Mouse (Mus musculus) cerebellum, postnatal 10 days (tissue): ENCODE measurements around the gene Rasgrf2.

Source experiments
- DNase-seq, 2 experiments: peaks; one replicate each; pipeline ENCODE4 v3.0.0; 2021; ENCODE audit warnings: mixed read lengths in 2 of 2

The Rasgrf2 gene

DNA sequence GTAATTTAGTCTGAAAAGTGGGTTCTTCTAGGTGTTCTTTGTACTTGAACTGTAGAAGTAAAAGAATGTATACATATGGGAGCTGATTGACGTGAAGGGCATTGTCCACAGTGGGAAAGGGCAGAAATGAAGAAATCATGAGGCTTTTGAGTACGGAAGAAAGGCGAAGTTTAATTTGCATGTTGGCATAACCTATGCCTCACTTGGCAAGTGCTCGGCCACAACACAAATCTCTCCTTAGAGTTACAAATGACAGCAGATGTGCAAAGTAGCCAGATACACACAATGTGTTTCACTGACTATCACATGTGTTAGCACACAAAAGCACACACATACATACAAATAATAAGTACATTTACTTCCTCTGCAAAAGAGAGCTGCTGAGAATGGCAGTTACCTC lies 251.2 kb downstream of the Rasgrf2 start:
- no peak for DNase-seq

DNA sequence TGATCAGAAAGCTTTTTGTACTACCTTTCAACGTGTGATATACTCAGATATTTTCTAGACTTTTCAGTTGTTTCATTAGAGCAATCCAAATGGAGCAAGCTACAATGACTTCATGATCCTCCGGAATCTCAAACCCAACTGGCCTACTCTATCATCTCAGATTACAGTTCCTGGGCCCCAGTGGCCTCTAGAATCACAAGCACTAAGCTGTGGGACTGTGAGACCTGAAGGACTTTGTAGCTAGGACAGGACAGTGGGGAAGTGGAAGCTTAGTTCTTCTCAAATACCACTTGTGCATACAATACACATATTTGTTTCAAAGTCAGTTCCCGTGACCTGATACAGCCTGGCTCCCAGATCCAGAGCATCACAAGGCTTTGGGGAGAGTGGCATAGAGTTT lies 253.5 kb downstream of the Rasgrf2 start:
- DNase-seq, result no peak

DNA sequence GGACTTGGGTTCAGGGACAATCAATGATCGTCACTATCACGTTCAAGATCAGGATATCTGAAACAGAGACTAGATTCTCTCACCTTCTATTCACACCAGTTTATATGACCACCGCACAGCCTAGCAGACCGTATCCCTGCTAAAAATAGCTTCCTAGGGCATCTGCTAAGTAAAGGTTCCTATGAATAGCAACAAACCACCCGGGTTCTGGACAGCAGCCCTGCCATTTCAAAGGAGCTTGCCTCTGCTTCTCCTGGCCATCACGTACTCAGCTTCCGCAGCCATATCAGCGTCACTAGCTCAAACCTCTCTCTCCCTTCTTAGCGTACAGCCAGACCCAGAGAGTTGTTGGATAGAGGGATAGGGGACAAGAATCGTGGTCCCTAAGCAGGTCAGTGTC lies 254.1 kb downstream of the Rasgrf2 start:
- no peak for DNase-seq

- no peak for DNase-seq
Observed at GRCm38 (mm10) chr13:91876741-91877349, 254.6 kb downstream of the Rasgrf2 start, which contains the start of gene Ckmt2. Gene Ckmt2 (minus strand): TSS chr13:91876885.

DNA sequence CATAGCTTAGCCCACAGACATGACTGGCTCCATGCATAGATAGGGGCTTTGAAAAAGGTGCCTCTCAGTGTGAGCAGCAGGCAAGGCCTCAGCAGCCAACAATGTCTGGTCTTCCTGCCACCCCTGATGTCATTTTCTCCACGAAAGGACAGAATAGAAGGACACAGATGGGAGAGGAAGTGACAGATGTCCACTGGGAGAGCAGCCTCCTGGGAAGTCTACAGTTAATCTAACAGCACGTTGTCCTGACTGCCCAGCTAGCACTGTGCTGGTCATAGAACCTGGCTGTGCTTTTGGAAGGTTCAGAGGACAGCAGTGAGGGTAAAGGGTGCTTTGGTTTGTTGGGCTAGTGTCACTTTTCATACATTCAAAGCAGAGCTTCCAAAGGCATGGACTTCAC lies 255.9 kb downstream of the Rasgrf2 start:
- no peak for DNase-seq

- peak in 1 of 2 experiments; percentile 11 for DNase-seq
Observed at GRCm38 (mm10) chr13:91874565-91874964, 256.9 kb downstream of the Rasgrf2 start.

- DNase-seq, result no peak
Observed at GRCm38 (mm10) chr13:91873734-91874329, 257.6 kb downstream of the Rasgrf2 start.

DNA sequence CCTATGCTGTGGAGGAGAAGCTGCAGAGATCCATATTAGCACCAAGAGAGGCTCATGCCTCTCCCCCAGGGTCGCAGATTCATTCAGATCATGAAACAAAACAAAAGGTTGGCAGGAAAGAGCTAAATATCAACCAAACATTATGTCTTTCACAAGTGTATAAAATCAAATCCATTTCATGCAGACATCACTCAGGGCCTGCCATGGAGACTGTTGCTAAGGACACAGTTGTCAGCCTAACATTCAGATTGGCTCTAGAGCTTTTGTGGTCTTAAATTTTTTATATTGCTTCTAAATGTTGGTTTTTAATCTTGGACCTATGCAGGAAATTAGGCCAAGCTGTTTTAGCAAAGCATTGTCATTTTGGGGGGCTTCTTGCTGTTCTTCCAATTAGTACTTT lies 262.9 kb downstream of the Rasgrf2 start:
- DNase-seq, result no peak

DNA sequence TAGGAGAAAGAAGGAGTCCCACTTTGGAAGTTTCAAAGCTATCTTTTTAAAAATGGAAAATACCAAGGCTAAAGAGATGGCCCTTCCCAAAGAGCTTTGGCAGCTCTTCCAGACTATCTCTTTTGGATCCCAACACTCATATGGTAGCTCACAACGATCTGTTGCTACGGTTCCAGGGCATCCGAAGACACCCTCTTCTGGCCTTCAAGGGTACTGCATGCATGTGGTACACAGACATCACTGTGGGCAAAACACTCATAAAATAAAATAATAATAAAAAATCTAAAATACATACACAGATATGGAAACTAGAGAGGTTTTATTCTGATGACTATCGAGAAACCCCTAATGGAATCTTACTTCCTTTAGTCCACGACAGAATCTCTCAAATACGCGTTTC lies 272.6 kb downstream of the Rasgrf2 start:
- DNase-seq, result peak; percentile 18 to 33

GRCm38 (mm10) chr13:91857427-91857826 lies 274.0 kb downstream of the Rasgrf2 start:
- no peak for DNase-seq

DNA sequence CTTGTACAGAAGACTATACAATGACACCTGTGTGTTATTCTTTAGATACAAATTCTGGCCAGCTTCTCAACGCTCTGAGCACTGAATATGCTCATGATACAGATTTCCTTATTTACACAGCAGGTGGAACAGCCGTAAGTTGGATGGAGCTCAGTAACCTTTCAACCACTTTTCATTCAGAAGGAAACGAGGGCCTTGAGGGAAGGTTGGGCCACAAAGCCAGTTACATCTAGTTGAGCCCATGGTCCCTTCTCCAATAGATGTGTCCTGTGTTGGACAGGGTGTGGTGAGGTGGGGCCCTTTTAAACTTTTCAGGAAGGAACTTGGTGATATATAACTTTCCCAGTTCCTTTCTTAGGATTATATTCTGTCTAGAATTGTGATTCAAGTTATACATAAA lies 277.0 kb downstream of the Rasgrf2 start:
- DNase-seq, result no peak
